Mouse (Mus musculus) liver, postnatal 0 days (tissue): ENCODE data around the gene Lrrk2. TPM values are rescaled to one million over a fixed set of nuclear protein-coding genes. Genes with fewer than 3 reads are reported as not detected.
A peak's percentile ranks its signal among the peaks of the same experiment; 100 is the strongest.

Experiments used
- ATAC-seq: fragments of 200-750 bp; cut with Nextera tagmentation; 2 replicates; pipeline ENCODE4 v1.8.0; 2017; ENCODE audit warnings: mild to moderate bottlenecking, moderate library complexity
- DNase-seq: peaks from one replicate; pipeline ENCODE4 v3.0.0-alpha.2; 2016
- H3K27ac ChIP-seq: fragments of 300-500 bp; sonication (generic); 2 replicates; pipeline ENCODE4 v1.5.1; 2014; ENCODE audit warnings: antibody characterized with exemption, moderate library complexity, mild to moderate bottlenecking, low read depth
- H3K27me3 ChIP-seq: fragments of 300-500 bp; sonication (generic); 2 replicates; pipeline ENCODE4 v1.6.1; 2014; ENCODE audit warnings: low read length, control low read depth, mixed read lengths; ENCODE audit not compliant: insufficient read depth
- H3K36me3 ChIP-seq: fragments of 300-500 bp; sonication (generic); replicated peaks from 2 replicates; pipeline ENCODE4 v1.6.1; 2014; ENCODE audit warnings: mild to moderate bottlenecking, control low read depth, low read length, moderate library complexity, mixed read lengths; ENCODE audit not compliant: insufficient read depth
- H3K4me1 ChIP-seq: fragments of 300-500 bp; sonication (generic); 2 replicates; pipeline ENCODE4 v1.6.1; 2014; ENCODE audit warnings: antibody characterized with exemption, mild to moderate bottlenecking, control low read depth; ENCODE audit not compliant: insufficient read depth
- H3K4me2 ChIP-seq: fragments of 300-500 bp; sonication (generic); 2 replicates; pipeline ENCODE4 v1.6.1; 2014; ENCODE audit warnings: low read depth, mild to moderate bottlenecking, low read length, moderate library complexity, mixed read lengths
- H3K4me3 ChIP-seq: fragments of 300-500 bp; sonication (generic); 2 replicates; pipeline ENCODE4 v1.5.1; 2014; ENCODE audit warnings: low read depth, low read length
- H3K9ac ChIP-seq: fragments of 300-500 bp; sonication (generic); replicated peaks from 2 replicates; pipeline ENCODE4 v1.6.1; 2014; ENCODE audit warnings: mild to moderate bottlenecking, moderate library complexity
- H3K9me3 ChIP-seq: fragments of 300-500 bp; sonication (generic); 2 replicates; pipeline ENCODE4 v1.6.1; 2016; ENCODE audit warnings: mild to moderate bottlenecking, control low read depth, low read length, mixed read lengths
- CTCF ChIP-seq: sonication (generic); IDR thresholded peaks from 2 replicates; pipeline ENCODE4 v1.5.1; 2016; ENCODE audit warnings: antibody characterized with exemption, low read depth
- EP300 ChIP-seq: IDR thresholded peaks from 2 replicates; pipeline ENCODE4 v1.6.1; 2016; ENCODE audit warnings: antibody characterized with exemption, low read depth, mild to moderate bottlenecking
- WGBS: fragments of 180-500 bp; shearing (Covaris S2); extraction: QIAGEN DNeasy Blood & Tissue Kit; methylation state at CpG from one replicate; pipeline ENCODE4 v1.1.7; 2014; ENCODE audit not compliant: insufficient replicate concordance; 5-methylcytosine and 5-hydroxymethylcytosine counted together
- polyA plus RNA-seq: library from polyadenylated mRNA; unstranded; fragments of >200 nt; fragmentation: Nextera tagmentation; extraction: Ambion mirVana; gene quantifications from 2 replicates; pipeline ENCODE4 v1.2.1, GENCODE M21; 2015

Gene Lrrk2
- polyA plus RNA-seq, 1 experiment from 2014 or later: 1.8 TPM

DNA sequence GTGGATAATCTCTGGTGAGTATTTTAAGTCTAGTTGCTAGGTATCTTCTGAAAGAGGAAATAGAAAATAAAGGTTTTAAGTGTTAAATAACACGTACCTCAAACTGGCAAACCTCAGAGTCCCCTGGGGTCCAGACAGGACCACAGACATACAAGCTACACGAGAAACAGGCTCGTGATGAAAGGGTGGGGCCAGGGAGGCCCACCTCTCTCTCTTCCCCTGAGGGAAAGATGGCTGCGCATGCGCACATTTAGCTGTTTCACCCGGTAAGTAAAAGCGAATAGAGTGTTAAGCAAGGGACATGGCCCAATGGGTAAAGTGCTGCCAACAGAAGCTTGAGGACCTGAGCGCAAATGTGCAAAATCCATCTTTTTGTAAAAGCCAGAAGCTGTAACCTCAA is 38.7 kb upstream of the Lrrk2 start:
- no peaks in the 10 kb centered on the region for H3K4me1 ChIP-seq
- H3K4me2 ChIP-seq: no peak overlapping the region
- H3K27me3 ChIP-seq: no peaks in the 10 kb centered on the region
- WGBS: 71% methylated on average over 8 of the region's 8 CpGs
- DNase-seq: peak; percentile 43
- peak; percentile 69 for ATAC-seq
- H3K9ac ChIP-seq: no peak overlapping the region
- TF ChIP-seq CTCF (no peak), EP300 (no peak)
- no peaks in the 10 kb centered on the region for H3K9me3 ChIP-seq
- peak overlapping the region; percentile 57; the same call in 1 of the 2 replicates for H3K27ac ChIP-seq
- H3K4me3 ChIP-seq: no peak overlapping the region
- H3K36me3 ChIP-seq: no peaks in the 10 kb centered on the region

DNA sequence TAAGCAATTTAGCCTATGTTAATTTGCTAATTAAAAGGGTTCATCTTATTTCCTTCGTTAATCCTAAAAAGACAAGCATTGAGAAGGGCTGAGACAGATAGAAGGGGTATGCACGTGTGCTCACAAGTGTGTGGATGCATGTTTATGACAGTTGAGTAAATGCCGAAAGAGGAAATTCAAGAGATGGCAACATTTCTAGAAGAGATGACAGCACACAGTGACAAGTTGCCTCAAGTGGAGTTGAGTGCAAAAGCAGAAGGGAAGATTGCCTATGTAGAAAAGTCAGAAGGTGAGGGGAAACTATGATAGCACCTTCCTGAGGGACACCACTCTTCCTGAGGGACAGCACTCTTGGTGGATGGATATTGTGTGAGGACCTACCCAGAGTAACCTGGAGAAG is 31.3 kb upstream of the Lrrk2 start:
- TF ChIP-seq EP300 (no peak), CTCF (no peak)
- H3K9ac ChIP-seq: no peak overlapping the region
- DNase-seq: no peak
- H3K36me3 ChIP-seq: no peaks in the 10 kb centered on the region
- 0 out of 2 replicates have a peak, but pooled peaks have one; percentile 11 for ATAC-seq
- H3K27ac ChIP-seq: 0 out of 2 replicates have a peak overlapping the region, but pooled peaks have one; percentile 5
- no peak overlapping the region for H3K4me3 ChIP-seq
- H3K27me3 ChIP-seq: no peaks in the 10 kb centered on the region
- no peaks in the 10 kb centered on the region for H3K4me1 ChIP-seq
- H3K4me2 ChIP-seq: no peak overlapping the region
- WGBS: 56% methylated on average over 3 of the region's 3 CpGs
- H3K9me3 ChIP-seq: no peaks in the 10 kb centered on the region

DNA sequence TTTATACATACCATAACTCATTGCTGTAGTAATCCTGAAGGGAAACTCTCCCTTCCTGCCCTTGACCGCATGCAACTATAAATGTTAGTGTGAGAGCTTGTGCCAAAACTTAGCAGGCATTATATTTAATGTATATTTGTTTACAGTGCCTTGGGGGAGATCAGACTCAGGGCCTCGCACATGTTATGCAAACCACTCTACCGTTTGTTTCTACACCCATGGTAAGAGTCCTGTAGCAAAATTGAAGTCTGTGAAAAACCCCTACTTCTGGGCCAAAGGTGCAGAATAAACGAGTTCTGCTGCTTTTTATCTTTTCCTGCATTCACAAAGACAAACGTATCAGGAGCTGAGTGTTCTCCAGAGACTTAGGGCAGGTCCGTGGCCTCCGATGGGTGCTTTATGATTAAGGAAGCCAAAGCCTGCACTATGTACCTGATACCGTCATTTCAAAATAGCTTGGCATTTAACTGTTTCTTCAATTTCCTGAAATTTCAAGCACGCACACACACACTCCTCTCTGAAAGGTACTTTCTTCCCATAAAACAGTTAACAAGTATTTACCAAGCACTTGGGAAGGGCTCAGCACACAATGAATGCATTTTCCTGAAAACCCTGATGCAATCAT is 30.2 kb upstream of the Lrrk2 start:
- DNase-seq (no peak), ATAC-seq (no peak)
- Histone ChIP-seq H3K4me3 (no peak overlapping the region), H3K4me1 (no peaks in the 10 kb centered on the region), H3K4me2 (no peak overlapping the region), H3K27me3 (no peaks in the 10 kb centered on the region), H3K36me3 (no peaks in the 10 kb centered on the region), H3K9me3 (no peaks in the 10 kb centered on the region), H3K9ac (no peak overlapping the region), H3K27ac (peak overlapping the region; percentile 79)
- 55% methylated on average over 9 of the region's 9 CpGs for WGBS
- TF ChIP-seq CTCF (no peak), EP300 (no peak)

DNA sequence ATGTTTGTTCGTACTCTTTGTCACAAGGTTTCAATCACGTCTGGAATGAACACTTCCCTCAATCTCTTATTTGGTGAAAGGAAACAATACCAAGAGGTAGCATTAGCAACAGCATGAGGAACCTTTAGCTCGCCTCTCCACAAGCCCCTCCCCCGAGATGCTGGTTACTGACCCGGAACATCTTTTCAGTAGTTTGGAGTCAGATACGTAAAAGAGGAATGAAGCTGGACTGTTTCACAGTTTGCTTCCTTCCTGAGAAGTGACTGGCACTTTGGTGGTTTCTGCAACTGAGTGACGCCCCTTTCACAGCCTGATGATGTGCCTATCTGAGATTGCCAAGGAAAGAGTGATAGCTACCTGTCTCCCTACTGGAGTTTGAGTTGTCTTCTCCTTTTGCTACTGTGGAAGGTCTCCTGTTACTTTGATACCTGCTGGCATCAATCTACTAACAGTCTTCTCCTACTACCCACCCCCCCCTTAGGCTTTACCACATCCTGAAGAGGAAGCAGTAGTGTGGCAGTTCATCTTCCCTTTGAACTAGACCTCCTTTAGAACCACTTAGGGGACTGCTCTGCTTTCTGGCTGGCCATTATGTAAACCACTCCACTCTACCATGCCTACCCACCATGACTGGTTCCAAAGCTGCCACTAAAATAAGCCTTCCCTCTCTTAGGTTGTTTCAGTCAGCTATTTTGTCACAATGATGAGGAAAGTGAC is 29.2 kb upstream of the Lrrk2 start:
- peak; percentile 70 for ATAC-seq
- H3K27me3 ChIP-seq: no peaks in the 10 kb centered on the region
- WGBS: 37% methylated on average over 7 of the region's 7 CpGs
- no peak overlapping the region for H3K4me2 ChIP-seq
- H3K9ac ChIP-seq: no peak overlapping the region
- TF ChIP-seq EP300: no peak
- no peak for TF ChIP-seq CTCF
- H3K4me3 ChIP-seq: no peak overlapping the region
- peak; percentile 46 for DNase-seq
- no peaks in the 10 kb centered on the region for H3K4me1 ChIP-seq
- no peaks in the 10 kb centered on the region for H3K9me3 ChIP-seq
- peak overlapping the region; percentile 79 for H3K27ac ChIP-seq
- no peaks in the 10 kb centered on the region for H3K36me3 ChIP-seq

DNA sequence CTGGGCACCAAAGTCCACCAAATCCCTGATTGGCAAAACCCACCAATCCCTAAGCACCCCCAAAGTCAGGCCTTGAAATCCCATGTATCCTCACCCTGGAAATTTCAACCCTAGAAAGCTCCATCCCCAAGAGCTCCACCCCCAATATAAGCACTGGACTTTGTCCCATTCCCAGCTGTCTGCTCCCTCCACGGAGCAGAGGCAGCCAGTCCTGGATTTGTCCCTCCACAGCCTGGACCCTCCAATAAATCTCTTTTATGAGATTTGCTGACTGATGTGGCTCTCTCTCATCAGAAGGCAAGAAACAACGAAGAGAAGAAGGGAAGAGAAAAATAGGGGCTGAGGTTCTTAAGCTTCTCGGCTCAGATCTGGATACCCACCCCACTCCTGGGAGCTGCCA is 22.7 kb upstream of the Lrrk2 start:
- Histone ChIP-seq H3K27me3 (no peaks in the 10 kb centered on the region), H3K4me2 (no peak overlapping the region), H3K36me3 (no peaks in the 10 kb centered on the region), H3K27ac (no peak overlapping the region), H3K4me3 (no peak overlapping the region), H3K9ac (no peak overlapping the region), H3K4me1 (no peaks in the 10 kb centered on the region), H3K9me3 (no peaks in the 10 kb centered on the region)
- ATAC-seq: no peak
- TF ChIP-seq CTCF (no peak), EP300 (no peak)
- WGBS: 54% methylated on average over 3 of the region's 3 CpGs
- DNase-seq: no peak

DNA sequence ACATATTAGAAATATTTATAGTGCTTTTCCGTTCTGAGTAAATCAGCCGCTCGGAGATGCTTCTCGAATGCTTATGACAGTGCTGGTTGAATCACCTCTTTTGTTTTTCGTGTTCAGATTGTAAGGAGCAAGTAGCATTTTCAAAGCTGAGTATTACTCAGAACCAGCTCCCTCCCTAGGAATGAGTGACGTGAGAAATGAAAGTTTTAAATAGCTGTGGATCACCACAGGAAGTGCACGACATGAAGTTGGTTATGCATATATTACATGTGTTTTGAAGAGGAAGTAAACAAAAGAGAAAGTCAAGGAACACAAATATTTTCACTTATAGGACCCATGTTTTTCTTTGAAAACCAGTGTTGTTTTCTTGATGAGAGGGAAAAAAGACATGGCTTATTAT is 21.5 kb upstream of the Lrrk2 start:
- Histone ChIP-seq H3K36me3 (no peaks in the 10 kb centered on the region), H3K4me2 (no peak overlapping the region), H3K9me3 (peaks cover 3% of the 10 kb centered on the region; the same call in 1 of the 2 replicates), H3K4me3 (no peak overlapping the region), H3K27ac (no peak overlapping the region), H3K9ac (no peak overlapping the region), H3K4me1 (no peaks in the 10 kb centered on the region), H3K27me3 (no peaks in the 10 kb centered on the region)
- DNase-seq: no peak
- ATAC-seq: no peak
- TF ChIP-seq CTCF (no peak), EP300 (no peak)
- 46% methylated on average over 7 of the region's 7 CpGs for WGBS
